Mouse (Mus musculus) midbrain, embryonic 15.5 days (tissue): ENCODE measurements around the gene Etl4. TPM values are rescaled to one million over a fixed set of nuclear protein-coding genes. Genes with fewer than 3 reads are reported as not detected.

ENCODE experiments used
- ATAC-seq: fragments of 200-750 bp; cut with Nextera tagmentation; replicated peaks from 2 replicates; pipeline ENCODE4 v1.8.0; 2017; ENCODE audit warnings: moderate TSS enrichment
- H3K27ac ChIP-seq: fragments of 300-500 bp; sonication (generic); 2 replicates; pipeline ENCODE4 v1.5.1; 2015; ENCODE audit warnings: mild to moderate bottlenecking, inconsistent platforms
- H3K27me3 ChIP-seq: fragments of 300-500 bp; sonication (generic); replicated peaks from 2 replicates; pipeline ENCODE4 v1.6.1; 2015; ENCODE audit warnings: inconsistent platforms
- H3K36me3 ChIP-seq: fragments of 300-500 bp; sonication (generic); replicated peaks from 2 replicates; pipeline ENCODE4 v1.6.1; 2015; ENCODE audit warnings: inconsistent platforms
- H3K4me1 ChIP-seq: fragments of 300-500 bp; sonication (generic); 2 replicates; pipeline ENCODE4 v1.6.1; 2015; ENCODE audit warnings: inconsistent platforms
- H3K4me2 ChIP-seq: fragments of 300-500 bp; sonication (generic); 2 replicates; pipeline ENCODE4 v1.6.1; 2015; ENCODE audit warnings: inconsistent platforms, mild to moderate bottlenecking, moderate library complexity
- H3K4me3 ChIP-seq: fragments of 300-500 bp; sonication (generic); 2 replicates; pipeline ENCODE4 v1.5.1; 2015; ENCODE audit warnings: mild to moderate bottlenecking, inconsistent platforms
- H3K9ac ChIP-seq: fragments of 300-500 bp; sonication (generic); 2 replicates; pipeline ENCODE4 v1.6.1; 2015; ENCODE audit warnings: mild to moderate bottlenecking, inconsistent platforms
- H3K9me3 ChIP-seq: fragments of 300-500 bp; sonication (generic); 2 replicates; pipeline ENCODE4 v1.6.1; 2016; ENCODE audit warnings: inconsistent platforms
- WGBS: fragments of 180-500 bp; shearing (Covaris S2); methylation state at CpG from one replicate; pipeline ENCODE4 v1.1.7; 2015; ENCODE audit warnings: mixed read lengths; 5-methylcytosine and 5-hydroxymethylcytosine counted together
- polyA plus RNA-seq: library from polyadenylated mRNA; unstranded; fragments of >200 nt; fragmentation: Nextera tagmentation; extraction: Ambion mirVana; gene quantifications from 2 replicates; pipeline ENCODE4 v1.2.1, GENCODE M21; 2015

Gene Etl4
- polyA plus RNA-seq, 1 experiment from 2014 or later: 3.1 TPM

GRCm38 (mm10) chr2:20037671-20038070, 128.1 kb downstream of the Etl4 start:
- ATAC-seq: no peak
- Histone ChIP-seq H3K27me3 (no peaks in the 10 kb centered on the region), H3K36me3 (no peaks in the 10 kb centered on the region), H3K4me3 (no peak overlapping the region), H3K4me2 (no peak overlapping the region), H3K4me1 (no peaks in the 10 kb centered on the region), H3K27ac (no peak overlapping the region), H3K9me3 (no peaks in the 10 kb centered on the region), H3K9ac (no peak overlapping the region)
- WGBS: 89% methylated on average over 4 of the region's 4 CpGs

GRCm38 (mm10) chr2:20072377-20072776, 162.8 kb downstream of the Etl4 start:
- no peak overlapping the region for H3K4me3 ChIP-seq
- H3K4me2 ChIP-seq: no peak overlapping the region
- no peak overlapping the region for H3K9ac ChIP-seq
- 47% methylated on average over 9 of the region's 9 CpGs for WGBS
- H3K4me1 ChIP-seq: no peaks in the 10 kb centered on the region
- H3K36me3 ChIP-seq: no peaks in the 10 kb centered on the region
- no peak for ATAC-seq
- H3K9me3 ChIP-seq: no peaks in the 10 kb centered on the region
- no peak overlapping the region for H3K27ac ChIP-seq
- no peaks in the 10 kb centered on the region for H3K27me3 ChIP-seq

- Histone ChIP-seq H3K36me3 (no peaks in the 10 kb centered on the region), H3K4me2 (no peak overlapping the region), H3K4me3 (no peak overlapping the region), H3K27me3 (no peaks in the 10 kb centered on the region), H3K9me3 (no peaks in the 10 kb centered on the region), H3K9ac (no peak overlapping the region), H3K4me1 (no peaks in the 10 kb centered on the region), H3K27ac (no peak overlapping the region)
- 88% methylated on average over 4 of the region's 4 CpGs for WGBS
- ATAC-seq: no peak
These were observed 166.7 kb downstream of the Etl4 start for GRCm38 (mm10) chr2:20076118-20076796.

- H3K4me1 ChIP-seq: no peaks in the 10 kb centered on the region
- no peak overlapping the region for H3K4me3 ChIP-seq
- H3K27ac ChIP-seq: no peak overlapping the region
- no peak for ATAC-seq
- H3K9ac ChIP-seq: no peak overlapping the region
- H3K36me3 ChIP-seq: no peaks in the 10 kb centered on the region
- 82% methylated on average over 4 of the region's 4 CpGs for WGBS
- no peak overlapping the region for H3K4me2 ChIP-seq
- H3K9me3 ChIP-seq: no peaks in the 10 kb centered on the region
- no peaks in the 10 kb centered on the region for H3K27me3 ChIP-seq
These were observed 175.2 kb downstream of the Etl4 start for GRCm38 (mm10) chr2:20084781-20085180.

- Histone ChIP-seq H3K9me3 (no peaks in the 10 kb centered on the region), H3K27ac (no peak overlapping the region), H3K27me3 (no peaks in the 10 kb centered on the region), H3K4me2 (no peak overlapping the region), H3K9ac (no peak overlapping the region), H3K4me1 (no peaks in the 10 kb centered on the region), H3K4me3 (no peak overlapping the region), H3K36me3 (no peaks in the 10 kb centered on the region)
- no peak for ATAC-seq
- 80% methylated on average over 1 of the region's 1 CpGs for WGBS
These were observed 195.9 kb downstream of the Etl4 start for GRCm38 (mm10) chr2:20105456-20105855.

- no peak overlapping the region for H3K4me3 ChIP-seq
- H3K9me3 ChIP-seq: no peaks in the 10 kb centered on the region
- H3K27ac ChIP-seq: no peak overlapping the region
- H3K4me1 ChIP-seq: no peaks in the 10 kb centered on the region
- ATAC-seq: no peak
- no peaks in the 10 kb centered on the region for H3K36me3 ChIP-seq
- no peaks in the 10 kb centered on the region for H3K27me3 ChIP-seq
- no peak overlapping the region for H3K4me2 ChIP-seq
- H3K9ac ChIP-seq: no peak overlapping the region
These were observed 202.1 kb downstream of the Etl4 start for GRCm38 (mm10) chr2:20111703-20112102.

GRCm38 (mm10) chr2:20125914-20126313, 216.3 kb downstream of the Etl4 start:
- Histone ChIP-seq H3K36me3 (no peaks in the 10 kb centered on the region), H3K4me2 (no peak overlapping the region), H3K9me3 (no peaks in the 10 kb centered on the region), H3K4me3 (no peak overlapping the region), H3K4me1 (no peaks in the 10 kb centered on the region), H3K27me3 (no peaks in the 10 kb centered on the region), H3K9ac (no peak overlapping the region), H3K27ac (no peak overlapping the region)
- no peak for ATAC-seq

GRCm38 (mm10) chr2:20131792-20132191, 222.2 kb downstream of the Etl4 start:
- Histone ChIP-seq H3K9me3 (no peaks in the 10 kb centered on the region), H3K4me2 (no peak overlapping the region), H3K4me1 (no peaks in the 10 kb centered on the region), H3K27ac (no peak overlapping the region), H3K4me3 (no peak overlapping the region), H3K36me3 (no peaks in the 10 kb centered on the region), H3K9ac (no peak overlapping the region), H3K27me3 (no peaks in the 10 kb centered on the region)
- 34% methylated on average over 2 of the region's 2 CpGs for WGBS
- no peak for ATAC-seq

GRCm38 (mm10) chr2:20138426-20138825, 228.8 kb downstream of the Etl4 start:
- Histone ChIP-seq H3K9me3 (no peaks in the 10 kb centered on the region), H3K9ac (no peak overlapping the region), H3K4me3 (no peak overlapping the region), H3K4me2 (no peak overlapping the region), H3K27me3 (no peaks in the 10 kb centered on the region), H3K36me3 (no peaks in the 10 kb centered on the region), H3K27ac (no peak overlapping the region), H3K4me1 (no peaks in the 10 kb centered on the region)
- ATAC-seq: no peak
- 60% methylated on average over 1 of the region's 1 CpGs for WGBS

- ATAC-seq: no peak
- no peak overlapping the region for H3K4me3 ChIP-seq
- H3K4me2 ChIP-seq: no peak overlapping the region
- 0 out of 2 replicates have a peak, but pooled peaks cover 2% of the 10 kb centered on the region for H3K4me1 ChIP-seq
- H3K9ac ChIP-seq: no peak overlapping the region
- 61% methylated on average over 4 of the region's 4 CpGs for WGBS
- H3K27ac ChIP-seq: no peak overlapping the region
- no peaks in the 10 kb centered on the region for H3K27me3 ChIP-seq
- no peaks in the 10 kb centered on the region for H3K36me3 ChIP-seq
- no peaks in the 10 kb centered on the region for H3K9me3 ChIP-seq
These were observed 235.8 kb downstream of the Etl4 start for GRCm38 (mm10) chr2:20145368-20145767.

GRCm38 (mm10) chr2:20167073-20167472, 257.5 kb downstream of the Etl4 start:
- no peak overlapping the region for H3K4me3 ChIP-seq
- ATAC-seq: peak; percentile 67; the same call in 1 of the 2 replicates

GRCm38 (mm10) chr2:20167566-20167965, 258.0 kb downstream of the Etl4 start:
- H3K4me1 ChIP-seq: no peaks in the 10 kb centered on the region
- H3K36me3 ChIP-seq: no peaks in the 10 kb centered on the region
- H3K27ac ChIP-seq: no peak overlapping the region
- H3K4me3 ChIP-seq: no peak overlapping the region
- no peaks in the 10 kb centered on the region for H3K9me3 ChIP-seq
- no peaks in the 10 kb centered on the region for H3K27me3 ChIP-seq
- 69% methylated on average over 5 of the region's 5 CpGs for WGBS
- H3K9ac ChIP-seq: no peak overlapping the region
- no peak overlapping the region for H3K4me2 ChIP-seq
- no peak for ATAC-seq

More at GRCm38 (mm10) chr2:20167073-20167472, 257.5 kb downstream of the Etl4 start:
- WGBS: 47% methylated on average over 1 of the region's 1 CpGs
- Histone ChIP-seq H3K9ac (no peak overlapping the region), H3K4me1 (no peaks in the 10 kb centered on the region), H3K27ac (no peak overlapping the region), H3K27me3 (no peaks in the 10 kb centered on the region), H3K9me3 (no peaks in the 10 kb centered on the region), H3K36me3 (no peaks in the 10 kb centered on the region), H3K4me2 (no peak overlapping the region)

- Histone ChIP-seq H3K27me3 (no peaks in the 10 kb centered on the region), H3K9me3 (no peaks in the 10 kb centered on the region), H3K4me1 (no peaks in the 10 kb centered on the region), H3K4me2 (no peak overlapping the region), H3K9ac (no peak overlapping the region), H3K27ac (no peak overlapping the region), H3K4me3 (no peak overlapping the region), H3K36me3 (no peaks in the 10 kb centered on the region)
- ATAC-seq: no peak
- WGBS: 92% methylated on average over 4 of the region's 4 CpGs
These were observed 258.6 kb downstream of the Etl4 start for GRCm38 (mm10) chr2:20168156-20168555.
